17 mouse cellular contexts compared by ENCODE assay signal in the genomic region with DNA sequence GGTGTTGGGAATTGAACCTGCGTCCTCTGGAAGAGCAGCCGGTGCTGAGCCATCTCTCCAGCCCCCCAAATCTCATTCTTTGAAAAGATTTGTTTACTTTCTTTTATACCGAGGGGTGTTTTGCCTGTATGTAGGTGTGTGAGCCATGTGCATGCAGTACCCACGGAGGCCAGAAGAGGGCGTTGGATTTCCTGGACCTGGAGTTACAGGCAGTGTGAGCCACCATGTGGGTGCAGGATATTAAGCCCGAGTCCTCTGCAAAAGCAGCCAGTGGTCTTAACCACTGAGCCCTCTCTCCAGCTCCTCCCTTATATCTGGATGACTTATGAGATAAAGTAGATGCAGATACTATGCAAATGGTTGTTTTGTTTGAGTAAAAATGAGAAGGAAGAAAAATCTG. TPM values are rescaled to one million over a fixed set of nuclear protein-coding genes. Genes with fewer than 3 reads are reported as not detected.
DNase-seq lines count a peak whose midpoint lies in the region; ATAC-seq and TF ChIP-seq lines count a peak whose summit lies in the region.
"Had no signal": no experiment of that assay in that cellular context is flagged by ENCODE, and none has a peak within 500 bp of the region (broad histone marks: within the 10 kb centered on the region; RNA-seq: fewer than 3 reads in every experiment).

No protein-coding gene starts in this region.

- no peaks in the 10 kb centered on the region for H3K4me1 ChIP-seq in kidney, postnatal 0 days (replicated peaks; ENCODE audit: insufficient read depth, low read length)
- H3K4me1 ChIP-seq: embryonic facial prominence, embryonic 15.5 days; liver, embryonic 15.5 days had no signal

- no peak overlapping the region for H3K4me3 ChIP-seq in kidney, postnatal 0 days (replicated peaks; ENCODE audit: low read depth, low read length)
- H3K4me3 ChIP-seq: embryonic facial prominence, embryonic 15.5 days; forebrain, embryonic 12.5 days; hindbrain, embryonic 12.5 days; liver, embryonic 15.5 days had no signal

- TF ChIP-seq CTCF in kidney, postnatal 0 days (IDR thresholded peaks at IDR 0.05; ENCODE audit: low read depth): peak; percentile 42

- no peak overlapping the region for H3K9ac ChIP-seq in kidney, postnatal 0 days (ENCODE audit: low read depth, low read length)
- H3K9ac ChIP-seq: embryonic facial prominence, embryonic 15.5 days; forebrain, embryonic 12.5 days; hindbrain, embryonic 12.5 days; liver, embryonic 15.5 days had no signal

- H3K36me3 ChIP-seq in kidney, postnatal 0 days (ENCODE audit: insufficient read depth, low read length): no peaks in the 10 kb centered on the region
- H3K36me3 ChIP-seq: embryonic facial prominence, embryonic 15.5 days; forebrain, embryonic 12.5 days; hindbrain, embryonic 12.5 days; liver, embryonic 15.5 days had no signal

- H3K27ac ChIP-seq in kidney, postnatal 0 days: no peak overlapping the region
- H3K27ac ChIP-seq: embryonic facial prominence, embryonic 15.5 days; forebrain, embryonic 12.5 days; hindbrain, embryonic 12.5 days; liver, embryonic 15.5 days had no signal

- DNase-seq in kidney, postnatal 0 days (ENCODE audit: low spot score): no peak
- no peak for DNase-seq in kidney, adult 9 months
- DNase-seq in retina, postnatal 1 day: peak; percentile 22
- no peak for DNase-seq in retina, embryonic 14.5 days (ENCODE audit: low spot score)
- peak; percentile 80 for DNase-seq in R1 (ENCODE audit: low read depth, low spot score)
- DNase-seq in ovary, postnatal 14 days (ENCODE audit: low spot score): no peak
- no peak for DNase-seq in thymus, postnatal 36 days
- DNase-seq: adrenal gland, postnatal 14 days; gastrocnemius, postnatal 14 days; right cerebral cortex, postnatal 14 days had no signal

- no peak for ATAC-seq in kidney, postnatal 0 days (replicated peaks; ENCODE audit: low FRiP score, low read depth)

- 76% methylated on average over 6 of the region's 6 CpGs for WGBS in kidney, postnatal 0 days

- 0 out of 2 replicates have a peak, but pooled peaks cover 3% of the 10 kb centered on the region for H3K27me3 ChIP-seq in kidney, postnatal 0 days (ENCODE audit: insufficient read depth, low read length)

- no peaks in the 10 kb centered on the region for H3K9me3 ChIP-seq in kidney, postnatal 0 days (replicated peaks; ENCODE audit: low read length)
- H3K9me3 ChIP-seq: embryonic facial prominence, embryonic 15.5 days; hindbrain, embryonic 12.5 days; liver, embryonic 15.5 days had no signal

- H3K4me2 ChIP-seq in kidney, postnatal 0 days (ENCODE audit: low read length): no peak overlapping the region
- H3K4me2 ChIP-seq: embryonic facial prominence, embryonic 15.5 days; forebrain, embryonic 12.5 days; hindbrain, embryonic 12.5 days; liver, embryonic 15.5 days had no signal

RNA-seq across cellular contexts. Expression of a gene that starts 13.8 kb away (rescaled TPM):
- 12.8 and 13.0 TPM in 2 replicates for polyA plus RNA-seq in kidney, postnatal 0 days (2015; fragmentation: Nextera tagmentation; extraction: Ambion mirVana)

RNA-seq across cellular contexts. Expression of a gene that starts 19.2 kb away (rescaled TPM):
- not detected in 2 replicates for polyA plus RNA-seq in kidney, postnatal 0 days (2015; fragmentation: Nextera tagmentation; extraction: Ambion mirVana)
- polyA plus RNA-seq: embryonic facial prominence, embryonic 15.5 days; forebrain, embryonic 12.5 days; heart, embryonic 14.5 days; hindbrain, embryonic 12.5 days; kidney, embryonic 14.5 days; liver, embryonic 15.5 days; neural tube, embryonic 14.5 days had no signal

RNA-seq across cellular contexts. Expression of a gene that starts 36.6 kb away (rescaled TPM):
- polyA plus RNA-seq in kidney, postnatal 0 days (2015; fragmentation: Nextera tagmentation; extraction: Ambion mirVana): not detected in 2 replicates
- polyA plus RNA-seq: heart, embryonic 14.5 days; kidney, embryonic 14.5 days; liver, embryonic 15.5 days had no signal

RNA-seq across cellular contexts. Expression of a gene that starts 53.3 kb away (rescaled TPM):
- polyA plus RNA-seq in kidney, postnatal 0 days (2015; fragmentation: Nextera tagmentation; extraction: Ambion mirVana): 0.13 and 0.14 TPM in 2 replicates

Comparison
In these comparisons a context has a peak if more than half of its experiments do, and no peak if none do; other contexts are left out.
1. DNase-seq: peak in retina, postnatal 1 day (single experiment) and R1 (single experiment); none in kidney, postnatal 0 days (single experiment), kidney, adult 9 months (single experiment), retina, embryonic 14.5 days (single experiment), ovary, postnatal 14 days (single experiment) and thymus, postnatal 36 days (0 of 2).